Mouse (Mus musculus): ENCODE measurements around the gene Phc2. TPM values are rescaled to one million over a fixed set of nuclear protein-coding genes. Genes with fewer than 3 reads are reported as not detected.

The Phc2 gene
- total and polyA plus RNA-seq, 2 experiments from 2014 or later, result 52.4 to 93.2 TPM

GRCm38 (mm10) chr4:128732794-128733193, 78.3 kb downstream of the Phc2 start:
- no peaks in the 10 kb centered on the region for H3K9me3 ChIP-seq (ENCODE audit: low read length)
- TF ChIP-seq CTCF (IDR thresholded peaks at IDR 0.05; ENCODE audit: low read depth), result no peak
- no peaks in the 10 kb centered on the region for H3K27me3 ChIP-seq (ENCODE audit: insufficient read depth, low read length)
- H3K4me3 ChIP-seq (ENCODE audit: low read depth, low read length), result no peak overlapping the region
- peaks cover 68% of the 10 kb centered on the region for H3K4me1 ChIP-seq (ENCODE audit: insufficient read depth)
- WGBS, result 25% methylated on average over 5 of the region's 5 CpGs
- ATAC-seq (no peak), DNase-seq (no peak)
- 0 out of 2 replicates have a peak, but pooled peaks cover 7% of the 10 kb centered on the region for H3K36me3 ChIP-seq (ENCODE audit: insufficient read depth)
- H3K4me2 ChIP-seq (ENCODE audit: low read depth), result no peak overlapping the region; the same call in 1 of the 2 replicates
- no peak overlapping the region for H3K9ac ChIP-seq
- no peak overlapping the region for H3K27ac ChIP-seq (ENCODE audit: low read depth, low read length)

GRCm38 (mm10) chr4:128733496-128733895, 79.0 kb downstream of the Phc2 start:
- TF ChIP-seq CTCF (IDR thresholded peaks at IDR 0.05; ENCODE audit: low read depth), result no peak
- 0 out of 2 replicates have a peak, but pooled peaks cover 7% of the 10 kb centered on the region for H3K36me3 ChIP-seq (ENCODE audit: insufficient read depth)
- no peak for DNase-seq
- 25% methylated on average over 6 of the region's 6 CpGs for WGBS
- peak overlapping the region; percentile 33; the same call in 1 of the 2 replicates for H3K9ac ChIP-seq
- peak overlapping the region; percentile 62 for H3K27ac ChIP-seq (ENCODE audit: low read depth, low read length)
- H3K27me3 ChIP-seq (ENCODE audit: insufficient read depth, low read length), result no peaks in the 10 kb centered on the region
- no peak for ATAC-seq
- no peaks in the 10 kb centered on the region for H3K9me3 ChIP-seq (ENCODE audit: low read length)
- H3K4me2 ChIP-seq (ENCODE audit: low read depth), result peak overlapping the region; percentile 2
- peaks cover 71% of the 10 kb centered on the region for H3K4me1 ChIP-seq (ENCODE audit: insufficient read depth)
- H3K4me3 ChIP-seq (ENCODE audit: low read depth, low read length), result no peak overlapping the region

GRCm38 (mm10) chr4:128734217-128734616, 79.7 kb downstream of the Phc2 start:
- WGBS, result 4% methylated on average over 5 of the region's 5 CpGs
- ATAC-seq (peak; percentile 77), DNase-seq (peak; percentile 74)
- Histone ChIP-seq H3K27me3 (ENCODE audit: insufficient read depth, low read length) (no peaks in the 10 kb centered on the region), H3K4me3 (ENCODE audit: low read depth, low read length) (no peak overlapping the region), H3K4me2 (ENCODE audit: low read depth) (peak overlapping the region; percentile 24), H3K9me3 (ENCODE audit: low read length) (no peaks in the 10 kb centered on the region), H3K27ac (ENCODE audit: low read depth, low read length) (peak overlapping the region; percentile 62), H3K36me3 (ENCODE audit: insufficient read depth) (0 out of 2 replicates have a peak, but pooled peaks cover 7% of the 10 kb centered on the region), H3K4me1 (ENCODE audit: insufficient read depth) (peaks cover 70% of the 10 kb centered on the region), H3K9ac (peak overlapping the region; percentile 33)
- TF ChIP-seq CTCF (IDR thresholded peaks at IDR 0.05; ENCODE audit: low read depth), result no peak

- Histone ChIP-seq H3K4me1 (ENCODE audit: insufficient read depth) (peaks cover 64% of the 10 kb centered on the region), H3K9me3 (ENCODE audit: low read length) (no peaks in the 10 kb centered on the region), H3K36me3 (ENCODE audit: insufficient read depth) (0 out of 2 replicates have a peak, but pooled peaks cover 7% of the 10 kb centered on the region), H3K27me3 (ENCODE audit: insufficient read depth, low read length) (no peaks in the 10 kb centered on the region), H3K4me2 (ENCODE audit: low read depth) (peak overlapping the region; percentile 24; the same call in 1 of the 2 replicates), H3K9ac (no peak overlapping the region), H3K4me3 (ENCODE audit: low read depth, low read length) (no peak overlapping the region), H3K27ac (ENCODE audit: low read depth, low read length) (peak overlapping the region; percentile 62)
- no peak for DNase-seq
- no peak for TF ChIP-seq CTCF (IDR thresholded peaks at IDR 0.05; ENCODE audit: low read depth)
- ATAC-seq, result no peak
- 47% methylated on average over 18 of the region's 18 CpGs for WGBS
Measured at GRCm38 (mm10) chr4:128734721-128735671, 80.5 kb downstream of the Phc2 start.

GRCm38 (mm10) chr4:128737137-128737589, 82.7 kb downstream of the Phc2 start:
- Histone ChIP-seq H3K4me1 (ENCODE audit: insufficient read depth) (peaks cover 49% of the 10 kb centered on the region), H3K4me3 (ENCODE audit: low read depth, low read length) (no peak overlapping the region), H3K9me3 (ENCODE audit: low read length) (no peaks in the 10 kb centered on the region), H3K27me3 (ENCODE audit: insufficient read depth, low read length) (no peaks in the 10 kb centered on the region), H3K9ac (peak overlapping the region; percentile 15), H3K4me2 (ENCODE audit: low read depth) (no peak overlapping the region), H3K27ac (ENCODE audit: low read depth, low read length) (peak overlapping the region; percentile 68), H3K36me3 (ENCODE audit: insufficient read depth) (no peaks in the 10 kb centered on the region)
- 6% methylated on average over 6 of the region's 6 CpGs for WGBS
- no peak for DNase-seq
- no peak for TF ChIP-seq CTCF (IDR thresholded peaks at IDR 0.05; ENCODE audit: low read depth)
- peak; percentile 30 for ATAC-seq

- Histone ChIP-seq H3K4me2 (ENCODE audit: low read depth) (no peak overlapping the region), H3K27me3 (ENCODE audit: insufficient read depth, low read length) (no peaks in the 10 kb centered on the region), H3K27ac (ENCODE audit: low read depth, low read length) (peak overlapping the region; percentile 62), H3K9me3 (ENCODE audit: low read length) (no peaks in the 10 kb centered on the region), H3K36me3 (ENCODE audit: insufficient read depth) (no peaks in the 10 kb centered on the region), H3K9ac (no peak overlapping the region), H3K4me3 (ENCODE audit: low read depth, low read length) (no peak overlapping the region), H3K4me1 (ENCODE audit: insufficient read depth) (peaks cover 44% of the 10 kb centered on the region)
- DNase-seq (no peak), ATAC-seq (no peak)
- TF ChIP-seq CTCF (IDR thresholded peaks at IDR 0.05; ENCODE audit: low read depth), result no peak
- WGBS, result 24% methylated on average over 14 of the region's 14 CpGs
Measured at GRCm38 (mm10) chr4:128737825-128738610, 83.5 kb downstream of the Phc2 start.

Data from forebrain, postnatal 0 days (tissue).